Mouse (Mus musculus) cortical plate, adult 2 months (tissue): ENCODE results near the gene Plk2. TPM values are rescaled to one million over a fixed set of nuclear protein-coding genes. Genes with fewer than 3 reads are reported as not detected.
A peak's percentile ranks its signal among the peaks of the same experiment; 100 is the strongest.
"Not testable (repeated sequence)": the region's sequence is repeated elsewhere in the genome, so short reads cannot be mapped to it uniquely, and the experiment has no call there.

Source experiments
- H3K27ac ChIP-seq: fragments of 200-500 bp; 2 replicates; pipeline ENCODE4 v1.5.1; 2012; ENCODE audit warnings: low read length, control low read depth, inconsistent platforms; ENCODE audit not compliant: insufficient read depth
- H3K4me1 ChIP-seq: fragments of 200-500 bp; 2 replicates; pipeline ENCODE4 v1.6.1; 2011; ENCODE audit warnings: low read length; ENCODE audit not compliant: control insufficient read depth, insufficient read depth
- H3K4me3 ChIP-seq: fragments of 200-500 bp; 2 replicates; pipeline ENCODE4 v1.5.1; 2011; ENCODE audit warnings: mild to moderate bottlenecking, low read length, control low read depth; ENCODE audit not compliant: insufficient read depth
- CTCF ChIP-seq: fragments of 200-500 bp; IDR thresholded peaks from 2 replicates; pipeline ENCODE4 v1.5.1; 2011; ENCODE audit warnings: mild to moderate bottlenecking, control low read depth, low read length; ENCODE audit not compliant: insufficient read depth; ENCODE audit errors: extremely low read depth
- POLR2A ChIP-seq: fragments of 200-500 bp; IDR thresholded peaks from 2 replicates; pipeline ENCODE4 v1.6.1; 2011; ENCODE audit warnings: mild to moderate bottlenecking, low read length, control low read depth; ENCODE audit not compliant: insufficient read depth; ENCODE audit errors: extremely low read depth
- polyA plus RNA-seq: library from polyadenylated mRNA; depleted of rRNA; stranded (reverse); fragments of >200 nt; gene quantifications from 2 replicates; pipeline ENCODE4 v1.2.3, GENCODE M21; 2012

Plk2 gene
- polyA plus RNA-seq, 1 experiment: 110 TPM

GRCm38 (mm10) chr13:110401877-110402276 is 7.0 kb downstream of the Plk2 start:
- no peak overlapping the region for H3K27ac ChIP-seq
- H3K4me1 ChIP-seq: no peaks in the 10 kb centered on the region
- TF ChIP-seq POLR2A: no peak; the same call in 1 of the 2 replicates
- TF ChIP-seq CTCF: no peak
- no peak overlapping the region for H3K4me3 ChIP-seq

GRCm38 (mm10) chr13:110404059-110404458 is 9.2 kb downstream of the Plk2 start:
- TF ChIP-seq CTCF: no peak
- TF ChIP-seq POLR2A: no peak

GRCm38 (mm10) chr13:110404686-110405085 is 9.8 kb downstream of the Plk2 start:
- H3K27ac ChIP-seq, H3K4me3 ChIP-seq, H3K4me1 ChIP-seq: not testable (repeated sequence)

More at GRCm38 (mm10) chr13:110404059-110404458, 9.2 kb downstream of the Plk2 start:
- H3K4me1 ChIP-seq: no peaks in the 10 kb centered on the region
- no peak overlapping the region for H3K27ac ChIP-seq
- no peak overlapping the region for H3K4me3 ChIP-seq

- Histone ChIP-seq H3K4me1 (no peaks in the 10 kb centered on the region), H3K4me3 (no peak overlapping the region), H3K27ac (no peak overlapping the region)
- TF ChIP-seq CTCF (no peak), POLR2A (no peak)
Observed at GRCm38 (mm10) chr13:110406152-110406551, 11.3 kb downstream of the Plk2 start.

- no peak for TF ChIP-seq POLR2A
- no peak for TF ChIP-seq CTCF
- no peaks in the 10 kb centered on the region for H3K4me1 ChIP-seq
- no peak overlapping the region for H3K4me3 ChIP-seq
- no peak overlapping the region for H3K27ac ChIP-seq
Observed at GRCm38 (mm10) chr13:110412572-110413209, 17.8 kb downstream of the Plk2 start.

- H3K4me1 ChIP-seq: no peaks in the 10 kb centered on the region
- no peak overlapping the region for H3K4me3 ChIP-seq
- TF ChIP-seq CTCF (no peak), POLR2A (no peak)
- H3K27ac ChIP-seq: no peak overlapping the region
Observed at GRCm38 (mm10) chr13:110418656-110419055, 23.8 kb downstream of the Plk2 start.

DNA sequence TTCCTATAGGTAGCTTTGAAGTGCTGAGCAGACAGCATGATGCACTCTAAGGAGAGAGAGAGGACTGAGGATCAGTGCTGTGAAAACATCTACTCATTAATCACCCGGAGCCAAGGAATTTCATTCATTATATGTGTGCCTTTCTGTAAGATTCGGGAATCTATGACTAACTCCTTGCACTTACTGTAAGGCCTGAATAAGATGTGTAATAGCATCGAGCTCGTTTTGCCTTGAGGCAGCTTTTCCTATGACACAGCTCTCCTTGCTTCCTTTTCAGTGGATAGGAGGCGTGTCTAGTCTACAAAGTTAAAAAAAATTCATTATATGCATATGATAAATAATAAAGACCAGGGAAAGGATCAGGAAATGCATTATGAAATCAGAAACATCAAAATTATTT is 24.8 kb downstream of the Plk2 start:
- H3K27ac ChIP-seq: no peak overlapping the region

GRCm38 (mm10) chr13:110422434-110422833 is 27.6 kb downstream of the Plk2 start:
- Histone ChIP-seq H3K4me1 (no peaks in the 10 kb centered on the region), H3K27ac (no peak overlapping the region), H3K4me3 (no peak overlapping the region)
- TF ChIP-seq POLR2A: no peak
- TF ChIP-seq CTCF: no peak

More for the DNA sequence above, 24.8 kb downstream of the Plk2 start:
- Histone ChIP-seq H3K4me3 (no peak overlapping the region), H3K4me1 (no peaks in the 10 kb centered on the region)
- TF ChIP-seq CTCF (no peak), POLR2A (no peak)

GRCm38 (mm10) chr13:110425512-110426222 is 30.8 kb downstream of the Plk2 start:
- Histone ChIP-seq H3K4me3 (no peak overlapping the region), H3K27ac (peak overlapping the region; percentile 29; the same call in 1 of the 2 replicates), H3K4me1 (no peaks in the 10 kb centered on the region)
- TF ChIP-seq CTCF: no peak
- TF ChIP-seq POLR2A: no peak

GRCm38 (mm10) chr13:110431388-110431787 is 36.5 kb downstream of the Plk2 start:
- H3K4me1 ChIP-seq: no peaks in the 10 kb centered on the region
- no peak overlapping the region for H3K27ac ChIP-seq
- no peak overlapping the region for H3K4me3 ChIP-seq
- TF ChIP-seq CTCF (no peak), POLR2A (no peak)
